Mouse (Mus musculus): Measurements from ENCODE around the gene Src.

Src gene

DNA sequence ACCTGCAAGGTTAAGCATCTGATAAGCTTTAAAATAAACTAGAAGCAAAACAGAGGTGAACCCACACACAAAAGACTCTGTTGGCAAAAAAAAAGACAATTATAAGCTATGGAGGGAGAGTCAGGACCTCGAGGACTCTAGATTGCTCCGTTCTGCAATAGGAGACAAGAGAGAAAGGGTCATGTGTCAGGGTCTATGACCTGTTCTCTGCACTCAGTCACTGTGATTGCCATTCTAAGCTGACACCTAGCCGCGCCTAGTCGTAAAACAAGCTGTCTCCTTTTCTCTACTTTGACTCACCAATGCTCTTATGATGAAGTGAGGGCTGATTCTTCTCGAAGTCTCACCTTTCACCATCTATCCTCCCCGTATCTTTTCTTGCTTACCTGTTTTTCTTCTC lies 5.7 kb upstream of the Src start:
- DNase-seq (ENCODE audit: low read depth, low spot score), result no peak

- peak; percentile 76 for DNase-seq (ENCODE audit: low read depth, low spot score)
Observed at GRCm38 (mm10) chr2:157417229-157417628, 1.0 kb upstream of the Src start.

DNA sequence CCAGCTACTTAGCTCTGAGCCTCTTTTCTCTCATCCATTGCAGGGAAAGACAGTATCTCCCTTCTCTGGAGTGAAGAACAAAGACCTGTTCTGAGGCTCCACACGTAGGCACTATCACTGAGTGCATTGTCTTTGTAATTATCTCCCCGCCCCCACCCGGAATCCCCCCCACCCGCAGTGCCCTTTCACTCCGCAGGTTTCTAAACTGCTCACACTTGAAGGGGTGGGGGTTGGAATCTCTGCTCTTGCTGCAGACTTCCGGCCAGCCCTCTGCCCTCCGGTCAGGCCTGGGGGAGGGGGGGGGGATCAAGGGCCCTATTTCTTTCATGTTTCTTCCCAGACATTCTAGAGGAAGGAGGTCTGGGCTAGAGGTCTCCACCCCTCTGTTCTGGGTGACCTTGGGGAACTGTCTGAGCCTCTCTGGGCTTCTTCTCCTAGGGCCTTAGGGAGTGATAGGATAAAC lies 396 bp downstream of the Src start:
- DNase-seq (ENCODE audit: low read depth, low spot score), result no peak

GRCm38 (mm10) chr2:157419506-157419905 lies 1.3 kb downstream of the Src start:
- no peak for DNase-seq (ENCODE audit: low read depth, low spot score)

GRCm38 (mm10) chr2:157420404-157420803 lies 2.2 kb downstream of the Src start:
- DNase-seq (ENCODE audit: low read depth, low spot score), result no peak

DNA sequence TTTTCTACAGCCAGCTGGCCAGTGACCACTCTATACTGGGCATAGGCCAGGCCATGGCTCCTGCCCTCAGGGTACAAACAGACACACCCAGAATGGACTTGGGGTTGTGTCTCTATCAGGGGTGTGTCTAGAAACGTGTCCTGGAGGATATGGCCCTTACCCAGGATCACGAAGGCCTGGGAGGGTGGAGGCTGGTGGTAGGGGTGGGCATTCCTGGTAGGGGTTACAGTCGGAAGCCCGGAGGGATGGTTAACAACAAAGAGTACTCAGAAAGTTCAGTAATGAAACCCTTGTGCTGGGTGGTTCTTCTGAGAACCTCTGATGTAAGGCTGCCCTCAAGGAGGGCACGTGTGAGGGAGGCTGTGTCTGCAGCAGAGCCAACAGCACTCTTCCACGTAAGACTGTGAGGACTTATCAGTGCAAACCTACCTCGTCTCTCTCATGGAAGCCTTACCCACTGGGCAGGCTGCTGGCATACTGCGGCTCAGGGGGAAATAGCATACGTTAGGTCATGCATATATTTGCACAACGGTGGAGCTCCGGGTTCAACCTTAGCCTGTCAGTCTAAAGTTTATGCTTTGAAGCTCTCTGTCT lies 3.9 kb downstream of the Src start:
- no peak for DNase-seq (ENCODE audit: low read depth, low spot score)

- DNase-seq (ENCODE audit: low read depth, low spot score), result no peak
Observed at GRCm38 (mm10) chr2:157422854-157423705, 4.8 kb downstream of the Src start.

DNA sequence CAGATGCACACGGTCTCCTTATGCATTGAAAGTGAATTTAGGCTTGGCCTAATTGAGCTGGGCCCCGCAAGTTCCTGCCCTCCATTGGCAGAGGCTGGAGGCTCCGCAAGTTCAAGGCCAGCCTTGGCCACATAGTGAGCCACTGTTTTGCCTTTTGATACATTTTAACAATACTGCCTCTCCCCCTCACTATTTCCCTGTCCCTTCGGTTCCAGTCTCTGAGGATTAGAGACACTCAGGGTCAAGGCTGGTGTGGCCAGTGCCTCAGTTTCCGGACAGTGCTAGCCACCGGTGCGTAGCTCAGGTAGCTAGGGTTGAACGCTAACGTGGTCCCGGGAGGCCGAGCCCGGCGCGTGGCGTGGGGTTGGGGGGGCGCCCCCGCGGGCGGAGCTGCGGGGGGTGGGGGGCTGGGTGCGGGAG lies 5.5 kb downstream of the Src start:
- DNase-seq (ENCODE audit: low read depth, low spot score), result no peak

- no peak for DNase-seq (ENCODE audit: low read depth, low spot score)
Observed at GRCm38 (mm10) chr2:157424126-157424903, 6.1 kb downstream of the Src start.

GRCm38 (mm10) chr2:157424904-157425642 lies 6.8 kb downstream of the Src start:
- DNase-seq (ENCODE audit: low read depth, low spot score), result no peak

DNA sequence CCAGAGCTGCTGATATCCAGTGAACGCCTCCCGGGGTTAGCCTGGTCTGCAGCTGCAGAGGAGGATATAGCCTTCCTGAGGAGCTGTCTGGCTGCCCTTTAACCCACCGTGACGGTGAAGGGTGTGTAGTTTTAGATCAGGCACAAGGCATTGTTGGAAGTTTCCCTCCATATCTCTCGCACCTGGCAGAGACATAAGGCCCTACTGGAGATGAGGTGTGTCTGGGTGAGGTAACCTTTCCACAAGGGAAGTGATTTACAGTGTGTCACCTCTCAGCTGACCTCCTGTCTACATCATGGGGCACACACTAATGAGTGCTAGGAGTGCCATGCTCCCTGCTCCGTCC lies 7.4 kb downstream of the Src start:
- no peak for DNase-seq (ENCODE audit: low read depth, low spot score)

DNA sequence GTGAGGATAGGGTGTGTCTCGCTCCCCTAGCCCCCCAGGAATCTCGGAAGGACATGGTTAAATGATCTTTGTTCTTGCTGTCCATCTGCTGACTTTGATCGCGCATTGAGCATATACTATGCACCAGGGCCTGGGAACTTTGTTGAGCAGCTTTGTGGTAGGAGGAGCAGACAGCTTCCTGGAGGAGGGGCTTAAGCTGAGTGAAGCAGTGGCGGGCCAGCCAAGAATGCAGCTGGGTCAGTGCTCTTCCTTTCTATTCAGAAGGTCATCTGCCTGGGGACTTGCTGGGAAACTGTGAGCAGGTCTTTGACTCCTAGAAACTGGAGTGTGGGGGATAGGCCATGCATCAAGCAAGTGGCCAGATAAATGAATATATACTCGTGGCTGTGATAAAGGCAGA lies 7.9 kb downstream of the Src start:
- DNase-seq (ENCODE audit: low read depth, low spot score), result no peak

DNA sequence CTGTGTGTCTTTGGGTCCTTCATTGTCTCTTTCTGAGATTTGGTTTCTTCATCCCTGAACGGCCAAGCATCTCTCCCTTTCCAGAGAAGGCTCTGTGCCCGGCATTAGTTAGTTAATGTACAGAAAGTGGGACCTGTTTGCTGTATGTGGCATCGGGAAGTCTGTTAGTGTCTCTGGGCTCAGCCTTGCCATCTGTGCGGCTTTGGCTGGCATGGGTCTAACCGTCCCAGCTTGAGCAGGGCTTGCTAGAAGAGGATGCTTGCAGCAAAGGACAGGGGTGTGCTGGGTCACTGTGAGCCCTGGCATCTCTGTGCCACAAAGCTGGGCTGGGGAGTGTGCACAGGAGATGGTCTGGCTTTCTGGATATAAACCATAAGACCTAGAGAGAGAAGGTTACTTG lies 8.9 kb downstream of the Src start:
- no peak for DNase-seq (ENCODE audit: low read depth, low spot score)

GRCm38 (mm10) chr2:157428351-157429139 lies 10.3 kb downstream of the Src start:
- DNase-seq (ENCODE audit: low read depth, low spot score), result no peak

- no peak for DNase-seq (ENCODE audit: low read depth, low spot score)
Observed at GRCm38 (mm10) chr2:157429735-157430134, 11.5 kb downstream of the Src start.

DNA sequence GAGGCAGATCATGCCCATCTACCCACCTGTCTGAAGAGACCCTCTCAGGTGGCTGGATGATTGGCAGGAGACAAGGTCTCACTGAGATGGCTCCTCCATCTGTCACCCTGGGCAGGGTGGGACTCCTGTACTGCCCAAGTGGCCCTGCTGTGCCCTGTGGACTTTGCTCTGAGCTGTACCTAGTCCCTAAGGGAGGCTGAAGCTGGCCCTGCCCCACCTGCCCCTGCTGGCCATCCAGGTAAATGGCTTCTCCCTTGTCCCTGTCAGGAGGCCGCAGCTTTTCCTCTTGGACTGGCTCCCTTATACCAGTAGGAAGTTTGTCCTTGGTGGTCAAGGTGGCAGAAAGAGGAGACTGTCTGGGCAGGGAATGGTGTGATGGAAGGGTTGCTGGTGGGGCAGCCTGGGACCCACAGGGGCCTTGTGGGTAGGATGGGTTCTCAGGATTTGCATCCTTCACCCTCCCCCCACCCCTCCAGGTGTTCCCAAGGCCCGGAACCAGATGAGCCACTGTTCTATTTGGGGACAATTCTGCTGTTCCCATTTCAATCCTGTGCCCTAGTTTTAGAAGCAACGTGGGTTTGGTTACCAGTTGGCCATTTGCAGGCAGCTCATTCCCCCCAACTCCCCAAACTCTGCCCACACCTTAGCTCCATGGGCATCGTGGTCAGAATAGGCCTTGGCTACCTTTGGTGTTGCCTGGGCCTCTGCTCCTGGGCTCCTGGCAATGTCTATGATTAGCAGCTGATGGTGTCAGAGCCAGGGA lies 12.6 kb downstream of the Src start:
- DNase-seq (ENCODE audit: low read depth, low spot score), result peak; percentile 86

- DNase-seq (ENCODE audit: low read depth, low spot score), result no peak
Observed at GRCm38 (mm10) chr2:157431912-157432311, 13.7 kb downstream of the Src start.

- DNase-seq (ENCODE audit: low read depth, low spot score), result peak; percentile 69
Observed at GRCm38 (mm10) chr2:157432476-157432875, 14.2 kb downstream of the Src start.

DNA sequence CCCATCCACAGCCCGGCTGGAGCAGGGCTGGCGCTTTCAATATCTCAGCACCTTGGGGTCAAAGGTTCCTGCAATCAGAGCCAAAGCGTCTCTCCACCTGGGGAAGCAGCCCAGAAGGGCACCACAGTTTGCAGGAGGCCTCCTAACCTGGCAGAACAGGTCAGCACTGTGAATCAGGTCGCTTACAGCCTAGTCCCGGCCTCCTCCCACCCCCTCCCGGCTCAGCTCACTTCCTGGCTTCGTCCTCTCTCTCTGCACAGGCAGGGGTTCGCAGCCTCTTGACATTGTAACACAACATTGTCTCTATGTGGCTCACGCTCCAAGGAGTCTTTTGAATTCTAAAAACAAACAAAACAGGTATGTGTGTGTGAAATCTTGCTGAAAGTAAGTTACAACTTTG lies 15.8 kb downstream of the Src start:
- DNase-seq (ENCODE audit: low read depth, low spot score), result no peak

- DNase-seq (ENCODE audit: low read depth, low spot score), result peak; percentile 73
Observed at GRCm38 (mm10) chr2:157434497-157434896, 16.3 kb downstream of the Src start.
